Mouse (Mus musculus) macrophage (primary cell): ENCODE measurements around the gene Resf1. TPM values are rescaled to one million over a fixed set of nuclear protein-coding genes. Genes with fewer than 3 reads are reported as not detected.

ENCODE experiments used
- H3K27ac ChIP-seq: fragments of 350-480 bp; formaldehyde crosslinking; 2 replicates; pipeline ENCODE4 v1.9.0; 2021
- H3K36me3 ChIP-seq: fragments of 350-480 bp; formaldehyde crosslinking; 2 replicates; pipeline ENCODE4 v1.9.0; 2021; ENCODE audit errors: inconsistent target
- H3K4me3 ChIP-seq: fragments of 350-480 bp; formaldehyde crosslinking; 2 replicates; pipeline ENCODE4 v1.9.0; 2021; ENCODE audit errors: inconsistent target
- H3K79me2 ChIP-seq: fragments of 350-480 bp; formaldehyde crosslinking; 2 replicates; pipeline ENCODE4 v1.9.0; 2021; ENCODE audit errors: inconsistent target
- WGBS: methylation state at CpG from one replicate; pipeline ENCODE4 v1.1.7; 2026; ENCODE audit warnings: inconsistent platforms; ENCODE audit not compliant: missing documents; 5-methylcytosine and 5-hydroxymethylcytosine counted together
- polyA plus RNA-seq: library from polyadenylated mRNA; stranded (reverse); fragments of 250-400 nt; gene quantifications from 3 replicates; pipeline ENCODE4 v1.2.4, GENCODE M21; 2018; ENCODE audit warnings: inconsistent platforms

The Resf1 gene
- polyA plus RNA-seq, 1 experiment from 2014 or later: 42.9 TPM

DNA sequence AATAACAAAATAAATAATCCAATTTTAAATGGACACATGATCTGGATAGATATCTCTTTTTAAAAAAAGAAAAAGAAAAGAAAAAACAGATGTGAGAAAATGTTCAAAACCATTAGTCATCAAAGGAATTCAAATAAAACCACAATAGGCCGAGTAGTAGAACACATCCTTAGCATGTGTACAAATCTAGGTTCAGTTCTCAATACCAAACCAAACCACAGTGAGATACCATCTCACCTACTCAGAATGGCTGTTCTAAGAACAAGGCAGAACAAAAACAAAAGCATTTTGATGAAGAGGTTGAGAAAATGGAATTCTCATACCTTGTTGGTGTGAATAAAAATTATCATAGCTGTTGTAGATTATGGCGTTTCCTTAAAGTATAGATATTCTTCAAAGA lies 57.2 kb downstream of the Resf1 start:
- 75% methylated on average over 2 of the region's 2 CpGs for WGBS

DNA sequence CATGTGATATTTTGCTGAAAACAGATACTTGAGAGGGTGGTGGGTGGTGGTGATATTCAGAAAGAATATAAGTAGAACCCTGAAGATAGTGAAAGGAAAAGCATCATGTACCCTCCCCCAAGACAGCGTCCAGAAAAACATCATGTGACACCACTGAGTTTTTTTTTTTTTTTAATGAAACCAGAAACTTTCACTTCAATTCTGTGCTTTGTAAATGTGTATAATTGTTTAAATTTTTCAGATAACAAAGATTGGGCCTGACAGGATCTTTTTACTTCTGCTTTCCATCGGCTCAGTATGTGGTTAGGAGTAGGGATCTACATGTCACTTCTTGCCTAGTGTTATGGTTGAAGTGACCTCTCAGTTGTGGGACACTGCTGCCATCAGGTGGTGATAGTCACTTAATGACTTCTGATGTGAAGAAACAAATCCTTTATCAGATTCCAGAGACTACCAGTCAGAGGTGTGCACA lies 65.8 kb downstream of the Resf1 start:
- Histone ChIP-seq H3K4me3 (no peak overlapping the region), H3K36me3 (no peaks in the 10 kb centered on the region), H3K79me2 (no peaks in the 10 kb centered on the region), H3K27ac (peak overlapping the region; percentile 75)
- WGBS: 6% methylated on average over 2 of the region's 2 CpGs

More for the DNA sequence above, 57.2 kb downstream of the Resf1 start:
- Histone ChIP-seq H3K79me2 (no peaks in the 10 kb centered on the region), H3K36me3 (no peaks in the 10 kb centered on the region), H3K4me3 (no peak overlapping the region), H3K27ac (no peak overlapping the region)

DNA sequence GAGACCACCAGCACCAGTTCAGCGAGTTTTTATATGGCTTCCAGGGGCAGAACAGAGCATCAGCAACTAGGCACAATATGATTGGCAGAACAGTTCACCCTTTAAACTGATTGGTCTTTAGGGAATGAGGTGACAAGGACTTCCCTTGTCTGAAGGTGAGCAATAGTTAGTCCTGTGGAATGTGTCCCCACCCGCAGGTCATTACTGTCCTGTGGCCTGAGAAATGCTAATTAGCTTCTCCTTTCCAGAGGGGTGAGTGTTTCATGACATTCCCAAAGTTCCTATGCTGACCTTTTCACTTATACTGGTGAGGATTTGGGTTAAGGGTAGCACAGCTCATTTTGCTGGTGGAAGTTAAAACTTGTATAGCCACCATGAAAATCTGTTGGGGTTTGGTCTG lies 74.3 kb downstream of the Resf1 start:
- H3K79me2 ChIP-seq: no peaks in the 10 kb centered on the region
- WGBS: 72% methylated on average over 2 of the region's 2 CpGs
- no peak overlapping the region for H3K4me3 ChIP-seq
- no peak overlapping the region for H3K27ac ChIP-seq
- H3K36me3 ChIP-seq: no peaks in the 10 kb centered on the region

Other genes starting within 250 kb of the Resf1 start
- gene Dennd5b, start 207.7 kb upstream of the Resf1 start, polyA plus RNA-seq: 0.20 to 0.52 TPM (median 0.20 TPM) in 3 replicates
- not detected in 3 replicates for gene Gm10203, start 179.2 kb upstream of the Resf1 start, polyA plus RNA-seq
- 1.9 to 5.2 TPM (median 2.9 TPM) in 3 replicates for gene Etfbkmt, start 169.6 kb upstream of the Resf1 start, polyA plus RNA-seq
- gene Amn1, start 120.7 kb upstream of the Resf1 start, polyA plus RNA-seq: 10.6 to 14.1 TPM (median 12.4 TPM) in 3 replicates
- gene Bicd1, start 99.5 kb downstream of the Resf1 start, polyA plus RNA-seq: 0.06 to 0.09 TPM (median 0.06 TPM) in 3 replicates